ENCODE assay signal across 13 mouse cellular contexts in genomic region chr7:29225520-29225919, GRCm38 (mm10). TPM values are rescaled to one million over a fixed set of nuclear protein-coding genes. Genes with fewer than 3 reads are reported as not detected.
DNase-seq lines count a peak whose midpoint lies in the region; ATAC-seq and TF ChIP-seq lines count a peak whose summit lies in the region.
"Had no signal": no experiment of that assay in that cellular context is flagged by ENCODE, and none has a peak within 500 bp of the region (broad histone marks: within the 10 kb centered on the region; RNA-seq: fewer than 3 reads in every experiment).

No protein-coding gene starts in this region.

- WGBS in lung, embryonic 14.5 days: 65% methylated on average over 13 of the region's 13 CpGs
- 67% methylated on average over 13 of the region's 13 CpGs for WGBS in embryonic facial prominence, embryonic 13.5 days
- 81% methylated on average over 13 of the region's 13 CpGs for WGBS in hindbrain, embryonic 15.5 days
- 74% methylated on average over 13 of the region's 13 CpGs for WGBS in midbrain, embryonic 14.5 days

- H3K9ac ChIP-seq in lung, embryonic 14.5 days: no peak overlapping the region
- peak overlapping the region; percentile 64 for H3K9ac ChIP-seq in embryonic facial prominence, embryonic 13.5 days
- H3K9ac ChIP-seq in hindbrain, embryonic 15.5 days: 0 out of 2 replicates have a peak overlapping the region, but pooled peaks have one; percentile 1
- 0 out of 2 replicates have a peak overlapping the region, but pooled peaks have one; percentile 23 for H3K9ac ChIP-seq in midbrain, embryonic 14.5 days (replicated peaks; ENCODE audit: low read length)
- H3K9ac ChIP-seq: heart, embryonic 13.5 days; liver, embryonic 14.5 days had no signal

- peak overlapping the region; percentile 25; the same call in 1 of the 2 replicates for H3K4me2 ChIP-seq in lung, embryonic 14.5 days
- peak overlapping the region; percentile 48 for H3K4me2 ChIP-seq in embryonic facial prominence, embryonic 13.5 days
- peak overlapping the region; percentile 43 for H3K4me2 ChIP-seq in hindbrain, embryonic 15.5 days
- peak overlapping the region; percentile 40 for H3K4me2 ChIP-seq in midbrain, embryonic 14.5 days (ENCODE audit: low read length)
- H3K4me2 ChIP-seq: heart, embryonic 13.5 days had no signal

- no peaks in the 10 kb centered on the region for H3K9me3 ChIP-seq in lung, embryonic 14.5 days (ENCODE audit: low read depth, low read length)
- no peaks in the 10 kb centered on the region for H3K9me3 ChIP-seq in embryonic facial prominence, embryonic 13.5 days
- H3K9me3 ChIP-seq in hindbrain, embryonic 15.5 days: no peaks in the 10 kb centered on the region
- H3K9me3 ChIP-seq in midbrain, embryonic 14.5 days (ENCODE audit: control insufficient read depth, low read length): no peaks in the 10 kb centered on the region; the same call in 1 of the 2 replicates

- intact Hi-C loops in gastrocnemius, postnatal 14 days (cut with DNase I; ENCODE audit: low total_unique reads): no loop called here

- no peak for DNase-seq in lung, embryonic 14.5 days
- no peak for DNase-seq in lung, postnatal 4 days
- no peak for DNase-seq in midbrain, embryonic 14.5 days
- DNase-seq in gastrocnemius, postnatal 14 days: no peak
- no peak for DNase-seq in layer of hippocampus, adult 18-20 months (ENCODE audit: low spot score in 2 of 2)
- no peak for DNase-seq in Muller cell, postnatal 12 days (ENCODE audit: inconsistent ontology term)
- DNase-seq: adrenal gland, adult 2 months; cerebellum, postnatal 25 days had no signal

- ATAC-seq in lung, embryonic 14.5 days (ENCODE audit: insufficient read depth): peak; percentile 38; the same call in 1 of the 2 replicates
- ATAC-seq in embryonic facial prominence, embryonic 13.5 days (ENCODE audit: insufficient number of reproducible peaks, insufficient read depth, low FRiP score, low TSS enrichment, low read depth): no peak
- 0 out of 2 replicates have a peak, but pooled peaks have one; percentile 9 for ATAC-seq in hindbrain, embryonic 15.5 days (ENCODE audit: low FRiP score, low read depth)
- ATAC-seq in midbrain, embryonic 14.5 days (ENCODE audit: low FRiP score, low TSS enrichment): no peak
- ATAC-seq: inflammation-experienced regulatory T-cells, adult 6 months had no signal

- H3K4me3 ChIP-seq in lung, embryonic 14.5 days (ENCODE audit: low read depth, low read length): no peak overlapping the region
- no peak overlapping the region for H3K4me3 ChIP-seq in embryonic facial prominence, embryonic 13.5 days
- H3K4me3 ChIP-seq in hindbrain, embryonic 15.5 days: 0 out of 2 replicates have a peak overlapping the region, but pooled peaks have one; percentile 1
- no peak overlapping the region for H3K4me3 ChIP-seq in midbrain, embryonic 14.5 days (replicated peaks; ENCODE audit: low read depth, low read length)
- H3K4me3 ChIP-seq: heart, embryonic 13.5 days had no signal

- no peak for TF ChIP-seq CTCF in lung, embryonic 14.5 days (IDR thresholded peaks at IDR 0.05; ENCODE audit: low read depth)

- H3K4me1 ChIP-seq in lung, embryonic 14.5 days (ENCODE audit: insufficient read depth): no peaks in the 10 kb centered on the region
- peaks cover 10% of the 10 kb centered on the region for H3K4me1 ChIP-seq in embryonic facial prominence, embryonic 13.5 days
- H3K4me1 ChIP-seq in hindbrain, embryonic 15.5 days (replicated peaks): peaks cover 10% of the 10 kb centered on the region
- peaks cover 9% of the 10 kb centered on the region; the same call in 1 of the 2 replicates for H3K4me1 ChIP-seq in midbrain, embryonic 14.5 days (ENCODE audit: control insufficient read depth, insufficient read depth, low read length)

- H3K27ac ChIP-seq in lung, embryonic 14.5 days (ENCODE audit: low read depth): no peak overlapping the region
- no peak overlapping the region for H3K27ac ChIP-seq in embryonic facial prominence, embryonic 13.5 days
- no peak overlapping the region for H3K27ac ChIP-seq in hindbrain, embryonic 15.5 days (replicated peaks)
- no peak overlapping the region for H3K27ac ChIP-seq in midbrain, embryonic 14.5 days (replicated peaks; ENCODE audit: low read depth, low read length)
- H3K27ac ChIP-seq: heart, embryonic 13.5 days; liver, embryonic 14.5 days had no signal

- no peaks in the 10 kb centered on the region for H3K36me3 ChIP-seq in lung, embryonic 14.5 days (ENCODE audit: insufficient read depth)
- no peaks in the 10 kb centered on the region for H3K36me3 ChIP-seq in embryonic facial prominence, embryonic 13.5 days
- no peaks in the 10 kb centered on the region for H3K36me3 ChIP-seq in hindbrain, embryonic 15.5 days
- no peaks in the 10 kb centered on the region for H3K36me3 ChIP-seq in midbrain, embryonic 14.5 days (ENCODE audit: control insufficient read depth, insufficient read depth, low read length)

- no peaks in the 10 kb centered on the region for H3K27me3 ChIP-seq in lung, embryonic 14.5 days (ENCODE audit: insufficient read depth, low read length)
- peaks cover 8% of the 10 kb centered on the region; the same call in 1 of the 2 replicates for H3K27me3 ChIP-seq in embryonic facial prominence, embryonic 13.5 days
- H3K27me3 ChIP-seq in hindbrain, embryonic 15.5 days: peaks cover 8% of the 10 kb centered on the region; the same call in 1 of the 2 replicates
- peaks cover 8% of the 10 kb centered on the region; the same call in 1 of the 2 replicates for H3K27me3 ChIP-seq in midbrain, embryonic 14.5 days (ENCODE audit: control insufficient read depth, insufficient read depth, low read length)

RNA-seq across cellular contexts. Expression of gene Kcnk6, which starts 6.8 kb away (rescaled TPM):
- 0.84 and 1.1 TPM in 2 replicates for polyA plus RNA-seq in lung, embryonic 14.5 days (2014; fragmentation: Nextera tagmentation; extraction: Ambion mirVana)
- 1.4 and 1.8 TPM in 2 replicates for polyA plus RNA-seq in embryonic facial prominence, embryonic 13.5 days (2015; fragmentation: Nextera tagmentation; extraction: Ambion mirVana)
- 0.77 and 2.0 TPM in 2 replicates for polyA plus RNA-seq in hindbrain, embryonic 15.5 days (2015; fragmentation: Nextera tagmentation; extraction: Ambion mirVana)
- polyA plus RNA-seq in midbrain, embryonic 14.5 days (2014; fragmentation: Nextera tagmentation; extraction: Ambion mirVana): 0.54 and 0.85 TPM in 2 replicates
- 1 to 10 TPM; 2.2 to 2.6 TPM for total RNA-seq in gastrocnemius, postnatal 14 days (2021)
- 1 to 10 TPM; 2.3 to 2.4 TPM for total RNA-seq in layer of hippocampus, adult 18-20 months (2021)

RNA-seq across cellular contexts. Expression of gene Catsperg1, which starts 11.7 kb away (rescaled TPM):
- polyA plus RNA-seq in lung, embryonic 14.5 days (2014; fragmentation: Nextera tagmentation; extraction: Ambion mirVana): 0.57 and 0.87 TPM in 2 replicates
- polyA plus RNA-seq in embryonic facial prominence, embryonic 13.5 days (2015; fragmentation: Nextera tagmentation; extraction: Ambion mirVana): 0.72 and 0.74 TPM in 2 replicates
- 2.9 and 3.2 TPM in 2 replicates for polyA plus RNA-seq in hindbrain, embryonic 15.5 days (2015; fragmentation: Nextera tagmentation; extraction: Ambion mirVana)
- polyA plus RNA-seq in midbrain, embryonic 14.5 days (2014; fragmentation: Nextera tagmentation; extraction: Ambion mirVana): 3.6 TPM in 2 replicates
- total RNA-seq in gastrocnemius, postnatal 14 days (2021): under 1 TPM in 1 of 2 experiments, not detected in 1; 0.25 TPM
- 1 to 10 TPM; 1.6 to 1.7 TPM for total RNA-seq in layer of hippocampus, adult 18-20 months (2021)

RNA-seq across cellular contexts. Expression of gene Yif1b, which starts 12.6 kb away (rescaled TPM):
- 121 and 123 TPM in 2 replicates for polyA plus RNA-seq in lung, embryonic 14.5 days (2014; fragmentation: Nextera tagmentation; extraction: Ambion mirVana)
- 110 and 111 TPM in 2 replicates for polyA plus RNA-seq in embryonic facial prominence, embryonic 13.5 days (2015; fragmentation: Nextera tagmentation; extraction: Ambion mirVana)
- polyA plus RNA-seq in hindbrain, embryonic 15.5 days (2015; fragmentation: Nextera tagmentation; extraction: Ambion mirVana): 95.9 and 99.5 TPM in 2 replicates
- polyA plus RNA-seq in midbrain, embryonic 14.5 days (2014; fragmentation: Nextera tagmentation; extraction: Ambion mirVana): 86.6 and 107 TPM in 2 replicates
- total RNA-seq in gastrocnemius, postnatal 14 days (2021): 10 to 100 TPM; 49.4 to 56.8 TPM
- total RNA-seq in layer of hippocampus, adult 18-20 months (2021): 10 to 100 TPM; 40.4 to 42.6 TPM

RNA-seq across cellular contexts. Expression of gene 2200002D01Rik, which starts 22.7 kb away (rescaled TPM):
- polyA plus RNA-seq in lung, embryonic 14.5 days (2014; fragmentation: Nextera tagmentation; extraction: Ambion mirVana): 4.6 and 4.7 TPM in 2 replicates
- polyA plus RNA-seq in embryonic facial prominence, embryonic 13.5 days (2015; fragmentation: Nextera tagmentation; extraction: Ambion mirVana): 2.2 and 4.4 TPM in 2 replicates
- 0.67 and 0.75 TPM in 2 replicates for polyA plus RNA-seq in hindbrain, embryonic 15.5 days (2015; fragmentation: Nextera tagmentation; extraction: Ambion mirVana)
- 0.29 and 0.57 TPM in 2 replicates for polyA plus RNA-seq in midbrain, embryonic 14.5 days (2014; fragmentation: Nextera tagmentation; extraction: Ambion mirVana)
- 1 to 10 TPM in 1 of 2 experiments, under 1 TPM in 1; 0.59 to 1.2 TPM for total RNA-seq in gastrocnemius, postnatal 14 days (2021)
- total RNA-seq in layer of hippocampus, adult 18-20 months (2021): not detected

RNA-seq across cellular contexts. Expression of gene Psmd8, which starts 45.0 kb away (rescaled TPM):
- 284 and 285 TPM in 2 replicates for polyA plus RNA-seq in lung, embryonic 14.5 days (2014; fragmentation: Nextera tagmentation; extraction: Ambion mirVana)
- polyA plus RNA-seq in embryonic facial prominence, embryonic 13.5 days (2015; fragmentation: Nextera tagmentation; extraction: Ambion mirVana): 252 and 273 TPM in 2 replicates
- polyA plus RNA-seq in hindbrain, embryonic 15.5 days (2015; fragmentation: Nextera tagmentation; extraction: Ambion mirVana): 272 and 274 TPM in 2 replicates
- polyA plus RNA-seq in midbrain, embryonic 14.5 days (2014; fragmentation: Nextera tagmentation; extraction: Ambion mirVana): 290 and 302 TPM in 2 replicates
- 100 to 1,000 TPM; 171 to 188 TPM for total RNA-seq in gastrocnemius, postnatal 14 days (2021)
- total RNA-seq in layer of hippocampus, adult 18-20 months (2021): 100 to 1,000 TPM; 131 to 137 TPM

Comparison
In these comparisons a context has a peak if more than half of its experiments do, and no peak if none do; other contexts are left out.
1. ATAC-seq: peak in lung, embryonic 14.5 days (single experiment) and hindbrain, embryonic 15.5 days (single experiment); none in embryonic facial prominence, embryonic 13.5 days (single experiment) and midbrain, embryonic 14.5 days (single experiment).
2. Peak in every context shown above with its lines, with median percentiles within 50 percentile points of each other: H3K4me2 ChIP-seq.